Mouse (Mus musculus): ENCODE measurements around the gene Myof. TPM values are rescaled to one million over a fixed set of nuclear protein-coding genes. Genes with fewer than 3 reads are reported as not detected.

The Myof gene
- polyA plus RNA-seq, 1 experiment from 2014 or later, result 4.4 TPM

DNA sequence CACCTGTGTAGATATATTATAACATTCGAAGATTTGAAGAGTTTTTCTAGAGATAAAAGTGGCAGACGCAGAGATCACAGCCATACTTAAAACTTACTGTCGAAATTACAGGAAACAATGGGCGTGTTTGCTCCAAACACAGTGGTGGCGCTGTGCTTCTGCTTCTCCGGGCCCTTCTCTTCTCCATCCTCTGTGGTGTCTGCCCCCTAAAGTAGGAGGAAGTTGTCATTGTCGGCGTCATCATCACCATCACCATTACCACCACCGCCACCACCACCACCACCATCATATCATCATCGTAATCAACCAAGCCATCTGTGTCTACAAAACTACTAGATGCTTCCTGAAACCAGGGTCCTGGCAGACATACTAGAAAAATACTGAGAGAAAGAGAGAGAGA is 104.2 kb downstream of the Myof start:
- no peak for ATAC-seq (replicated peaks; ENCODE audit: low FRiP score)
- no peak for DNase-seq (ENCODE audit: low spot score)
- H3K9me3 ChIP-seq (ENCODE audit: control insufficient read depth, low read length), result no peaks in the 10 kb centered on the region
- H3K27me3 ChIP-seq (replicated peaks; ENCODE audit: control insufficient read depth, insufficient read depth, low read length), result no peaks in the 10 kb centered on the region
- H3K27ac ChIP-seq (ENCODE audit: low read depth, low read length), result no peak overlapping the region
- no peak overlapping the region for H3K4me2 ChIP-seq
- no peak overlapping the region for H3K9ac ChIP-seq (ENCODE audit: low read depth, low read length)
- no peaks in the 10 kb centered on the region for H3K4me1 ChIP-seq (replicated peaks; ENCODE audit: control insufficient read depth, insufficient read depth, low read length)
- no peak overlapping the region for H3K4me3 ChIP-seq (ENCODE audit: low read depth, low read length)
- 65% methylated on average over 10 of the region's 10 CpGs for WGBS
- no peaks in the 10 kb centered on the region for H3K36me3 ChIP-seq (ENCODE audit: control insufficient read depth, insufficient read depth, low read length)

DNA sequence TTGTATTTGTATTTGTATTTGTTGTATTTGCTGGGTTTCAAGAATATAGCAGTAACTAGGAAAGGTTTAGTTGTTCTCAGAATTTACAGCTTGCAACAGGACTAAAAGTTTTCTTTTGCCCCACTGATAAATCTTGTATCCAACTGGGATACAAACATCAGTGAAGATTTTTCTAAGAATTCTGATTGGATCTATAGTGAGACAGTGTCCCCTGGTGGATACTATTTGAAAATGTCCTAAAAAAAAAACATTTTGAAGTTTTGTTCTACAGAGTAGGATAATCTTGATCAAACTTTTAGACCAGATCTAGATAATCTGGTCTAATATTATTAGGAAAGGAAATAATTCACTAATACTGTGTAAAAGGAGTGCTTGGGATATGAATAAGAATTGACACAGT is 106.3 kb downstream of the Myof start:
- no peak overlapping the region for H3K4me3 ChIP-seq (ENCODE audit: low read depth, low read length)
- H3K27ac ChIP-seq (ENCODE audit: low read depth, low read length), result no peak overlapping the region
- no peak for ATAC-seq (replicated peaks; ENCODE audit: low FRiP score)
- H3K4me1 ChIP-seq (replicated peaks; ENCODE audit: control insufficient read depth, insufficient read depth, low read length), result no peaks in the 10 kb centered on the region
- H3K9ac ChIP-seq (ENCODE audit: low read depth, low read length), result no peak overlapping the region
- H3K27me3 ChIP-seq (replicated peaks; ENCODE audit: control insufficient read depth, insufficient read depth, low read length), result no peaks in the 10 kb centered on the region
- no peaks in the 10 kb centered on the region for H3K36me3 ChIP-seq (ENCODE audit: control insufficient read depth, insufficient read depth, low read length)
- H3K4me2 ChIP-seq, result no peak overlapping the region
- H3K9me3 ChIP-seq (ENCODE audit: control insufficient read depth, low read length), result no peaks in the 10 kb centered on the region
- DNase-seq (ENCODE audit: low spot score), result no peak

DNA sequence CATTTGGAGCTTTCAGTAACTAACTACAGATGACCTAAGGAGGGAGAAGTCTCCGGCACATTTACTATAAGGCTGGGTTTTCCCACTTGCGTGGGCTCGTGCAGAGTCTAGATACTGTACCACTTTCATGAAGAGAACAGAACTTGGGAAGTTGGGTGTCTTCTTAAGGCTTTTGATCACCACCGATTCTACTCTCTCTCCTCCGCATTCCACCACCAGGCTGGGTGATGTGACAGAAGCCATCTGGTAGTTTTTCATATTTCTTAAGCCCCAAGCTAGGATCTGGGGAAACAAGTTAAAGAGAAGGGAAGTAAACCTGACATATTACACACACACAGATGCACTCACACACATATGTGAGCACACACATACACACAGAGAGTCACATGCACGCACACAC is 108.7 kb downstream of the Myof start:
- H3K4me1 ChIP-seq (replicated peaks; ENCODE audit: control insufficient read depth, insufficient read depth, low read length), result no peaks in the 10 kb centered on the region
- DNase-seq (ENCODE audit: low spot score) (no peak), ATAC-seq (replicated peaks; ENCODE audit: low FRiP score) (no peak)
- H3K27me3 ChIP-seq (replicated peaks; ENCODE audit: control insufficient read depth, insufficient read depth, low read length), result no peaks in the 10 kb centered on the region
- H3K9ac ChIP-seq (ENCODE audit: low read depth, low read length), result no peak overlapping the region
- no peaks in the 10 kb centered on the region for H3K36me3 ChIP-seq (ENCODE audit: control insufficient read depth, insufficient read depth, low read length)
- H3K9me3 ChIP-seq (ENCODE audit: control insufficient read depth, low read length), result no peaks in the 10 kb centered on the region
- H3K4me3 ChIP-seq (ENCODE audit: low read depth, low read length), result no peak overlapping the region
- H3K27ac ChIP-seq (ENCODE audit: low read depth, low read length), result no peak overlapping the region
- WGBS, result 81% methylated on average over 6 of the region's 6 CpGs
- H3K4me2 ChIP-seq, result no peak overlapping the region

DNA sequence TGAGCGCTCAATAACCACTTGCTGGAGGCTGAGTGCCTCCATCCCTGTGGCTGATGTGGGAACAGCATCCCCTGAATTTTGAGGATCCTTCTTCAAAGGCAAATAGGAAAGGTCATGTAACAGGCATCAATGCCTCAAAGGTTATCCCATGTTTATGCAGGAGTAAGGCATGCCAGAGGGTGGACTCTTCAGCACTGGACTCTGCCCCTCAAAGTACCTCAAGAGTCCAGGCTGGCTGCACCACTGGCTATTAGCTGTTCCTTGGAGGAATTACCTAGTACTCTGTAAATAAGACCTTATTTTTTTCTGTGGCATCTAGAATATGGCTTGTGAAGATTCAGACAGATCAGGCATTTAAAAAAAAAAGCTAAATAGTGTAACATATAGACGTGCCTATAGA is 111.2 kb downstream of the Myof start:
- Histone ChIP-seq H3K9ac (ENCODE audit: low read depth, low read length) (no peak overlapping the region), H3K36me3 (ENCODE audit: control insufficient read depth, insufficient read depth, low read length) (no peaks in the 10 kb centered on the region), H3K9me3 (ENCODE audit: control insufficient read depth, low read length) (no peaks in the 10 kb centered on the region), H3K27me3 (replicated peaks; ENCODE audit: control insufficient read depth, insufficient read depth, low read length) (no peaks in the 10 kb centered on the region), H3K4me2 (no peak overlapping the region), H3K4me3 (ENCODE audit: low read depth, low read length) (no peak overlapping the region), H3K27ac (ENCODE audit: low read depth, low read length) (no peak overlapping the region), H3K4me1 (replicated peaks; ENCODE audit: control insufficient read depth, insufficient read depth, low read length) (no peaks in the 10 kb centered on the region)
- WGBS, result 92% methylated on average over 2 of the region's 2 CpGs
- DNase-seq (ENCODE audit: low spot score) (no peak), ATAC-seq (replicated peaks; ENCODE audit: low FRiP score) (no peak)

DNA sequence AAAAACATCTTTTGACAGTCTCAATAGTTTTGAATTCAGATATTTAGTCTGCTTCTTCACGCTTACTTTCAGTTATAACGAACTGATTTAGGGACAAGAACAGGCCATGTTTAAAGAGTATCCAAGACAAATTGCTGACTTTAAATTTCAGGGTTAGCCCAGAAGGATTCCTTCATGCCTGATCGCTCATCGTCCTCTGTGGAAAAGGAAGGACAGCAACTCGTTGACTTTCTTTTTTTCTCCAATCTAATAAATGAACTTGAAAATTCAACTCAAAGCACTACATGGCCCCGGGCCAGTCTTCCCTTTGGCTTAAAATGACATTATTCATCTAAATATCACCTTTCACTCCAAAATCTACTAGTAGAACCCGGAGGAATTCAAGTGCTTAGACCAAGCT is 115.5 kb downstream of the Myof start:
- no peak overlapping the region for H3K4me3 ChIP-seq (ENCODE audit: low read depth, low read length)
- no peaks in the 10 kb centered on the region for H3K4me1 ChIP-seq (replicated peaks; ENCODE audit: control insufficient read depth, insufficient read depth, low read length)
- H3K27ac ChIP-seq (ENCODE audit: low read depth, low read length), result no peak overlapping the region
- no peaks in the 10 kb centered on the region for H3K9me3 ChIP-seq (ENCODE audit: control insufficient read depth, low read length)
- H3K36me3 ChIP-seq (ENCODE audit: control insufficient read depth, insufficient read depth, low read length), result no peaks in the 10 kb centered on the region
- H3K9ac ChIP-seq (ENCODE audit: low read depth, low read length), result no peak overlapping the region
- no peak overlapping the region for H3K4me2 ChIP-seq
- DNase-seq (ENCODE audit: low spot score), result no peak
- H3K27me3 ChIP-seq (replicated peaks; ENCODE audit: control insufficient read depth, insufficient read depth, low read length), result no peaks in the 10 kb centered on the region
- no peak for ATAC-seq (replicated peaks; ENCODE audit: low FRiP score)
- 89% methylated on average over 7 of the region's 7 CpGs for WGBS

DNA sequence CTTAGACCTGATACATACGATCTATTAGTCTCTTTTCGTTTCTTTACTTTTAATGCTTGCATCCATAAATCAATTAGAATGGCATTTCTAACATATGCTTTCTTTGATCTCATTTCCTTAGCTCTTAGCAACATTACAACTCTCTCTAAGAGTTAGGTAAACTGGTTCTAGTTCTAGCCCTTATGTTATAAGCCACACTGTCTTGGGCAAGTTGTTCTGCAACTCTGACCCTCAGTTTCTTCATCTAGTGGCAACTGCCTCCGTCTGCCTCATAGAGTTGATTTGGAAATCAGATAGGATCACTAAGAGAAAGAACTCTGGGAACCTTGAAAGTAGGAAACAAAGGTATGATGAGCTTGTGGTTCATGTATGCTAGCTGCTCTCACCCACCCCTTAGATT is 118.1 kb downstream of the Myof start:
- Histone ChIP-seq H3K9ac (ENCODE audit: low read depth, low read length) (no peak overlapping the region), H3K27ac (ENCODE audit: low read depth, low read length) (no peak overlapping the region), H3K9me3 (ENCODE audit: control insufficient read depth, low read length) (no peaks in the 10 kb centered on the region), H3K27me3 (replicated peaks; ENCODE audit: control insufficient read depth, insufficient read depth, low read length) (no peaks in the 10 kb centered on the region), H3K4me2 (no peak overlapping the region), H3K4me3 (ENCODE audit: low read depth, low read length) (no peak overlapping the region), H3K36me3 (ENCODE audit: control insufficient read depth, insufficient read depth, low read length) (no peaks in the 10 kb centered on the region), H3K4me1 (replicated peaks; ENCODE audit: control insufficient read depth, insufficient read depth, low read length) (no peaks in the 10 kb centered on the region)
- WGBS, result 76% methylated on average over 3 of the region's 3 CpGs
- ATAC-seq (replicated peaks; ENCODE audit: low FRiP score), result no peak
- DNase-seq (ENCODE audit: low spot score), result no peak

DNA sequence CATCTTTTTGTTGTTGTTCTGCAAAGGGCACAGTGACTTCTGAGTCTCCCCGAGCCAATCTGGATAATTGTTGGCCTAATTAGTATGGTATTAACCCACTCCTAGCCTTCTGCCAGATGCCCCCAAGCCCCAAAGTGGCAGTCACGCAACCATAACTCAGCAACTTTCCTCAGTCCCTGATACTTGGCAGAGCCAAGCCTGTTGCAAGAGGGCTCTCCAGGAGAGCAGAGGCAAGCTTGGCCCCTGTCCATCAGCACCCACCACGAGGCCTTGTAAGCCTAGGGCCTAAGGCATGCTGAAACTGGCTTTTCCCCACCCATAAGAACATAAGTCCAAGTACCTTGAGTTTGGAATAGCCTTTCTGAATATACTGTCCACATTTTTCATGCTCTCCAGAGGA is 119.1 kb downstream of the Myof start:
- no peaks in the 10 kb centered on the region for H3K4me1 ChIP-seq (replicated peaks; ENCODE audit: control insufficient read depth, insufficient read depth, low read length)
- ATAC-seq (replicated peaks; ENCODE audit: low FRiP score) (no peak), DNase-seq (ENCODE audit: low spot score) (no peak)
- no peak overlapping the region for H3K4me2 ChIP-seq
- no peak overlapping the region for H3K27ac ChIP-seq (ENCODE audit: low read depth, low read length)
- H3K4me3 ChIP-seq (ENCODE audit: low read depth, low read length), result no peak overlapping the region
- H3K9ac ChIP-seq (ENCODE audit: low read depth, low read length), result no peak overlapping the region
- 74% methylated on average over 3 of the region's 3 CpGs for WGBS
- no peaks in the 10 kb centered on the region for H3K27me3 ChIP-seq (replicated peaks; ENCODE audit: control insufficient read depth, insufficient read depth, low read length)
- no peaks in the 10 kb centered on the region for H3K36me3 ChIP-seq (ENCODE audit: control insufficient read depth, insufficient read depth, low read length)
- H3K9me3 ChIP-seq (ENCODE audit: control insufficient read depth, low read length), result no peaks in the 10 kb centered on the region

DNA sequence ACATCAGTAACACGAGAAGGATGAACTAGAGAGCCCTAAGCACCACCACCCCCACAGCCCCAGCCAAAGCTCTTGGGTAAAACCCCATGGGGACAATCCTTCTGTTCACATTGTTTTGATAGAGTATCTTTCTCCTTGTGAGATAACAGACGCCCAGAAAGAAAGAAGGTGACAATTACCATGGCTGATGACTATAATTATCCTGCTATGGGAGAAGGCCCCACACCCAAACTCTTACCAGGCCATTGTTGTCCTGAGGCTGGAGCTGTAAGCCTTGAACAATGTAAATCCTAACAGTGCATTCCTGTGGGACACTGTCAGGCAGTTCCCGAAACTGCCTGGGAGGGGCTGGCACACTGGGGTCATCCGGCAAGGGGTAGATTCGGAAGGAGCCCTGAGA is 122.3 kb downstream of the Myof start:
- Histone ChIP-seq H3K27ac (ENCODE audit: low read depth, low read length) (no peak overlapping the region), H3K4me3 (ENCODE audit: low read depth, low read length) (no peak overlapping the region), H3K36me3 (ENCODE audit: control insufficient read depth, insufficient read depth, low read length) (no peaks in the 10 kb centered on the region), H3K27me3 (replicated peaks; ENCODE audit: control insufficient read depth, insufficient read depth, low read length) (no peaks in the 10 kb centered on the region), H3K4me1 (replicated peaks; ENCODE audit: control insufficient read depth, insufficient read depth, low read length) (no peaks in the 10 kb centered on the region), H3K9me3 (ENCODE audit: control insufficient read depth, low read length) (no peaks in the 10 kb centered on the region), H3K9ac (ENCODE audit: low read depth, low read length) (no peak overlapping the region), H3K4me2 (no peak overlapping the region)
- ATAC-seq (replicated peaks; ENCODE audit: low FRiP score), result no peak
- 67% methylated on average over 5 of the region's 5 CpGs for WGBS
- no peak for DNase-seq (ENCODE audit: low spot score)

DNA sequence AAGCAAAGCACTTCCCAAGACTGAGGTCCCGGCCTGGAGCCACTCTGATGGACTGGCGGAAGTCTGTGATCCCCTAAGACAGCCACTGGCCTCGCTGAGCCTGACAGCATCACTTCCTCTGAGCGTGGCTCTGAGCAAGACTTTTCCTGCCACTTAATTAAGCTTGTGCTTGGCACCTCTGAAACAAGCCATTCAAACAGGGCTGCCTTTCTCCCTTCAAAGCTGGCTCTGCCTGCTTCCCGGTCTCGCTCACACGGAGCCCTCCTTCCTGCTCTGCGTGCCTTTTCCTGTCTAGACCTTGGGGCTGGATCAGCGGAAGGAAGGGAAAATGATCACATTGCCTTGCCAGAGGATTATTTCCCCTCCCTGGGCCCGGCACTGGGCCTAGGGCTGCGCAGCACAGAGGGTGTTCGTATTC is 124.9 kb downstream of the Myof start:
- no peaks in the 10 kb centered on the region for H3K36me3 ChIP-seq (ENCODE audit: control insufficient read depth, insufficient read depth, low read length)
- 38% methylated on average over 12 of the region's 12 CpGs for WGBS
- no peaks in the 10 kb centered on the region for H3K9me3 ChIP-seq (ENCODE audit: control insufficient read depth, low read length)
- H3K27me3 ChIP-seq (replicated peaks; ENCODE audit: control insufficient read depth, insufficient read depth, low read length), result no peaks in the 10 kb centered on the region
- H3K9ac ChIP-seq (ENCODE audit: low read depth, low read length), result no peak overlapping the region
- DNase-seq (ENCODE audit: low spot score), result no peak
- no peak overlapping the region for H3K4me2 ChIP-seq
- H3K27ac ChIP-seq (ENCODE audit: low read depth, low read length), result no peak overlapping the region; the same call in 1 of the 2 replicates
- ATAC-seq (replicated peaks; ENCODE audit: low FRiP score), result no peak
- H3K4me1 ChIP-seq (replicated peaks; ENCODE audit: control insufficient read depth, insufficient read depth, low read length), result no peaks in the 10 kb centered on the region
- no peak overlapping the region for H3K4me3 ChIP-seq (ENCODE audit: low read depth, low read length)

Measured in liver, embryonic 11.5 days (tissue).